Mouse (Mus musculus) lung, postnatal 0 days (tissue): Measurements from ENCODE around the gene Dlk2. TPM values are rescaled to one million over a fixed set of nuclear protein-coding genes. Genes with fewer than 3 reads are reported as not detected.

Source experiments
- ATAC-seq: fragments of 200-750 bp; cut with Nextera tagmentation; 2 replicates; pipeline ENCODE4 v1.8.0; 2017; ENCODE audit warnings: moderate library complexity
- DNase-seq: peaks from one replicate; pipeline ENCODE4 v3.0.0-alpha.2; 2016; ENCODE audit warnings: low spot score
- H3K27ac ChIP-seq: fragments of 300-500 bp; sonication (generic); 2 replicates; pipeline ENCODE4 v1.5.1; 2014; ENCODE audit warnings: antibody characterized with exemption, mild to moderate bottlenecking, low read length, mixed read lengths
- H3K27me3 ChIP-seq: fragments of 300-500 bp; sonication (generic); replicated peaks from 2 replicates; pipeline ENCODE4 v1.6.1; 2014; ENCODE audit warnings: low read length, mixed read lengths; ENCODE audit not compliant: insufficient read depth
- H3K36me3 ChIP-seq: fragments of 300-500 bp; sonication (generic); 2 replicates; pipeline ENCODE4 v1.6.1; 2014; ENCODE audit warnings: low read length, mixed read lengths; ENCODE audit not compliant: insufficient read depth
- H3K4me1 ChIP-seq: fragments of 300-500 bp; sonication (generic); 2 replicates; pipeline ENCODE4 v1.6.1; 2014; ENCODE audit warnings: antibody characterized with exemption, low read depth, low read length, mixed read lengths; ENCODE audit not compliant: insufficient read depth
- H3K4me2 ChIP-seq: fragments of 300-500 bp; sonication (generic); replicated peaks from 2 replicates; pipeline ENCODE4 v1.6.1; 2014; ENCODE audit warnings: low read depth, mild to moderate bottlenecking, low read length, moderate library complexity, mixed read lengths
- H3K4me3 ChIP-seq: fragments of 300-500 bp; sonication (generic); 2 replicates; pipeline ENCODE4 v1.5.1; 2014; ENCODE audit warnings: low read depth, low read length
- H3K9ac ChIP-seq: fragments of 300-500 bp; sonication (generic); replicated peaks from 2 replicates; pipeline ENCODE4 v1.6.1; 2014; ENCODE audit warnings: low read depth, mild to moderate bottlenecking
- H3K9me3 ChIP-seq: fragments of 300-500 bp; sonication (generic); 2 replicates; pipeline ENCODE4 v1.6.1; 2016; ENCODE audit warnings: low read length, mixed read lengths
- EP300 ChIP-seq: IDR thresholded peaks from 2 replicates; pipeline ENCODE4 v1.6.1; 2016; ENCODE audit warnings: antibody characterized with exemption, mild to moderate bottlenecking, control low read depth
- WGBS: fragments of 180-500 bp; shearing (Covaris S2); extraction: QIAGEN DNeasy Blood & Tissue Kit; methylation state at CpG from one replicate; pipeline ENCODE4 v1.1.7; 2014; 5-methylcytosine and 5-hydroxymethylcytosine counted together
- polyA plus RNA-seq: library from polyadenylated mRNA; unstranded; fragments of >200 nt; fragmentation: Nextera tagmentation; extraction: Ambion mirVana; gene quantifications from 2 replicates; pipeline ENCODE4 v1.2.1, GENCODE M21; 2015

The Dlk2 gene
- polyA plus RNA-seq, 1 experiment from 2014 or later: 1.3 TPM

DNA sequence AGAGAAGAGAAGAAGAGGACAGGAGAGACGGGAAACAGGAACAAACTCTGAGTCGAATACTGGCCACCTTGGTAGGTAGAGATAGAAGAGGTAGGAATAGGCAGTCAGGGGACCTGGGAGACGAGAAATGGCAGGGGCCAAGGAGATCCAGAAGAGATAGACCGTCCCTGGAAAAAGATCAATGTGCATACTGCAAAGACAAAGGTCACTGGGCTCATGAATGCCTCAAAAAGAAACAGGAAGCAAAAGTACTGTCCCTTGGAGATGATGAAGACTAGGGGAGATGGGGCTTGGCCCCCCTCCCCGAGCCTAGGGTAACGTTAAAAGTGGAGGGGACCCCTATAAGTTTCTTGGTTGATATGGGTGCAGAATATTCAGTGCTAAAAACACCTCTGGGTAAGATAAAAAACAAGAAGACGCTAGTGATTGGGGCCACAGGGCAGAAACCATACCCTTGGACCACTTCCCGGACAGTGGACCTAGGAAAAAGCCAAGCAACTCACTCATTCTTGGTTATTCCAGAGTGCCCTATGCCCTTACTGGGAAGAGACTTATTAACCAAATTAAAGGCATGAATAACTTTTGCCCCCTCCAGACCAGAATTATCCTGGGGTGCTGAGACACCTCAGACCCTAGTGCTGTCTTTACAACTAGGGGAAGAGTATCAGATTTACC, 53.9 kb downstream of the Dlk2 start:
- Histone ChIP-seq H3K27ac (no peak overlapping the region), H3K9me3 (no peaks in the 10 kb centered on the region), H3K27me3 (no peaks in the 10 kb centered on the region), H3K36me3 (no peaks in the 10 kb centered on the region), H3K9ac (no peak overlapping the region), H3K4me1 (no peaks in the 10 kb centered on the region), H3K4me3 (no peak overlapping the region), H3K4me2 (no peak overlapping the region)
- TF ChIP-seq EP300: no peak
- DNase-seq (no peak), ATAC-seq (no peak)
- WGBS: 78% methylated on average over 8 of the region's 8 CpGs

Other genes starting within 250 kb of the Dlk2 start
- gene Mrps18a, start 186.4 kb upstream of the Dlk2 start, polyA plus RNA-seq: 96.4 and 103 TPM in 2 replicates
- 31.7 and 32.4 TPM in 2 replicates for gene Rsph9, start 153.2 kb upstream of the Dlk2 start, polyA plus RNA-seq
- 43.5 and 44.6 TPM in 2 replicates for gene Mad2l1bp, start 143.9 kb upstream of the Dlk2 start, polyA plus RNA-seq
- 38.8 and 39.5 TPM in 2 replicates for gene Gtpbp2, start 136.4 kb upstream of the Dlk2 start, polyA plus RNA-seq
- 6.6 and 8.6 TPM in 2 replicates for gene Polh, start 94.8 kb upstream of the Dlk2 start, polyA plus RNA-seq
- gene Xpo5, start 94.6 kb upstream of the Dlk2 start, polyA plus RNA-seq: 14.8 and 16.2 TPM in 2 replicates
- 82.0 and 89.9 TPM in 2 replicates for gene Polr1c, start 49.4 kb upstream of the Dlk2 start, polyA plus RNA-seq
- 185 and 199 TPM in 2 replicates for gene Yipf3, start 49.3 kb upstream of the Dlk2 start, polyA plus RNA-seq
- 3.7 and 5.2 TPM in 2 replicates for gene Lrrc73, start 43.9 kb upstream of the Dlk2 start, polyA plus RNA-seq
- gene Tjap1, start 14.4 kb upstream of the Dlk2 start, polyA plus RNA-seq: 21.0 and 22.8 TPM in 2 replicates
- 3.4 and 3.8 TPM in 2 replicates for gene Abcc10, start 30.9 kb downstream of the Dlk2 start, polyA plus RNA-seq
- gene Zfp318, start 86.3 kb downstream of the Dlk2 start, polyA plus RNA-seq: 5.8 and 6.3 TPM in 2 replicates
- 0.76 and 0.81 TPM in 2 replicates for gene Crip3, start 131.5 kb downstream of the Dlk2 start, polyA plus RNA-seq
- not detected in 2 replicates for gene Slc22a7, start 141.0 kb downstream of the Dlk2 start, polyA plus RNA-seq
- gene Ttbk1, start 190.3 kb downstream of the Dlk2 start, polyA plus RNA-seq: 0.04 TPM in 1 of 2 replicates, not detected in the other
- gene Dnph1, start 199.3 kb downstream of the Dlk2 start, polyA plus RNA-seq: 2.8 and 4.2 TPM in 2 replicates
- 3.5 and 3.8 TPM in 2 replicates for gene Cul9, start 249.0 kb downstream of the Dlk2 start, polyA plus RNA-seq